Mouse (Mus musculus): ENCODE results near the gene Sdr39u1.

DNA sequence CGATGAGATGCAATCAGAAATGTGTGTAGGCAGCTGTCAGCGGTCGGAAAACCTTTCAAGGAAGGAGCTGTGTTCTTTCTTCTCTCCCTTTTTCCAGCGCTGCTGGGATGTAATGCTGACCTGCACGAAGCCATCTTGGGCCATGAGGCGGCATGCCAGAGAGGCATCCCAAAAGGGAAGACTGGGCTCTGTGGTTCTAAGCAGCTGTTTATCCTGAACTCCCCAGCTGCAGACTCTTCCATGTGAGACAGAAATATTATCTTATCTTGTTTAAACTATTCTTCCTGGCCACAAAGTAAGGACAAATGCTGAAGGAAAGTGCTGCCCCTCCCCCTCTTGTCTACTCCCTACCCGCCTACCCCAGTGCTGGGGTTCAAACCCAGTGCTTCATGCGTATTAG is 19.1 kb downstream of the Sdr39u1 start:
- no peak for TF ChIP-seq CTCF (IDR thresholded peaks at IDR 0.05; ENCODE audit: extremely low read depth, insufficient read depth, insufficient read length, insufficient replicate concordance)
- no peak for TF ChIP-seq POLR2A (IDR thresholded peaks at IDR 0.05; ENCODE audit: low read depth, low read length)
